Comparison of ENCODE assay signal across 8 mouse cellular contexts in the genomic region with DNA sequence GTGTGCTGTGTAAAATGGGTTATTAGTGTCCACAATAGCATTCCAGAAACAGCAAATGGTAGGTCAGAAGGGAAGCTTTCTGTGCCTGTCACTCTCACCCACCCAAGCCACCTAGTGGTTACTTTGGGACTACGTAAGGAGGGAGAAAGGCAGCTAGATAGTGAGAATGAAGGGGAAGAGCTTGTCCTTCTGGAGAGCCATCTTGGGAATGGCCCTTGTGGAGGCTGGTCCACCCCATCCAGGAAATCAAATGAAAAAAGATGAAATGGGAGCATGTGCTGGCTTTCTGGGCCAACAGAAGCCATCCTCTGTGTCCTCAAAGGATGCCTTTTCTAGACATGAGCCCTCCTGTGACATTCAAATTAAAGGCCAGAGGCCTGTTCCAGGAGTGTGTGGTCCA. TPM values are rescaled to one million over a fixed set of nuclear protein-coding genes. Genes with fewer than 3 reads are reported as not detected.
DNase-seq lines count a peak whose midpoint lies in the region; ATAC-seq and TF ChIP-seq lines count a peak whose summit lies in the region.

No protein-coding gene starts in this region.

- H3K36me3 ChIP-seq in kidney, adult 2 months (ENCODE audit: control insufficient read depth, insufficient read depth, low read length): no peaks in the 10 kb centered on the region
- peaks cover 26% of the 10 kb centered on the region for H3K36me3 ChIP-seq in heart, embryonic 13.5 days
- peaks cover 12% of the 10 kb centered on the region; the same call in 1 of the 2 replicates for H3K36me3 ChIP-seq in liver, embryonic 11.5 days (ENCODE audit: control insufficient read depth, insufficient read depth, low read length)
- H3K36me3 ChIP-seq in neural tube, embryonic 12.5 days: peaks cover 15% of the 10 kb centered on the region

- peaks cover 15% of the 10 kb centered on the region; the same call in 1 of the 2 replicates for H3K4me1 ChIP-seq in kidney, adult 2 months (ENCODE audit: control insufficient read depth, insufficient read depth, low read length)
- H3K4me1 ChIP-seq in brown adipose tissue, adult 24 weeks (ENCODE audit: control insufficient read depth, insufficient read depth, insufficient read length, low read length): peaks cover 8% of the 10 kb centered on the region
- peaks cover 36% of the 10 kb centered on the region for H3K4me1 ChIP-seq in heart, embryonic 13.5 days
- H3K4me1 ChIP-seq in liver, embryonic 11.5 days (replicated peaks; ENCODE audit: control insufficient read depth, insufficient read depth, low read length): peaks cover 10% of the 10 kb centered on the region
- peaks cover 11% of the 10 kb centered on the region; the same call in 1 of the 2 replicates for H3K4me1 ChIP-seq in neural tube, embryonic 12.5 days

- H3K27ac ChIP-seq in kidney, adult 2 months (ENCODE audit: insufficient read depth, low read depth, low read length): peak overlapping the region; percentile 92
- H3K27ac ChIP-seq in brown adipose tissue, adult 24 weeks (replicated peaks; ENCODE audit: low read depth, low read length): peak overlapping the region; percentile 90
- H3K27ac ChIP-seq in heart, embryonic 13.5 days (replicated peaks): peak overlapping the region; percentile 98
- peak overlapping the region; percentile 98 for H3K27ac ChIP-seq in liver, embryonic 11.5 days (ENCODE audit: low read depth, low read length)
- H3K27ac ChIP-seq in neural tube, embryonic 12.5 days: peak overlapping the region; percentile 75; the same call in 1 of the 2 replicates

- H3K9ac ChIP-seq in heart, embryonic 13.5 days: peak overlapping the region; percentile 92
- H3K9ac ChIP-seq in liver, embryonic 11.5 days (ENCODE audit: low read depth, low read length): peak overlapping the region; percentile 94
- H3K9ac ChIP-seq in neural tube, embryonic 12.5 days: peak overlapping the region; percentile 76; the same call in 1 of the 2 replicates

- peak; percentile 50 for DNase-seq in kidney, adult 2 months
- no peak for DNase-seq in kidney, adult 18-20 months
- no peak for DNase-seq in liver, embryonic 11.5 days (ENCODE audit: low spot score)
- no peak for DNase-seq in gastrocnemius, postnatal 25 days
- no peak for DNase-seq in ovary, postnatal 36 days (ENCODE audit: low spot score)

- no peak overlapping the region for H3K4me3 ChIP-seq in kidney, adult 2 months (ENCODE audit: insufficient read depth, low read depth, low read length)
- H3K4me3 ChIP-seq in brown adipose tissue, adult 24 weeks (ENCODE audit: insufficient read depth, low read depth, low read length): peak overlapping the region; percentile 75; the same call in 1 of the 2 replicates
- peak overlapping the region; percentile 72 for H3K4me3 ChIP-seq in heart, embryonic 13.5 days
- H3K4me3 ChIP-seq in liver, embryonic 11.5 days (ENCODE audit: low read depth, low read length): peak overlapping the region; percentile 85
- H3K4me3 ChIP-seq in neural tube, embryonic 12.5 days: peak overlapping the region; percentile 67

- H3K9me3 ChIP-seq in heart, embryonic 13.5 days: no peaks in the 10 kb centered on the region
- no peaks in the 10 kb centered on the region for H3K9me3 ChIP-seq in liver, embryonic 11.5 days (ENCODE audit: control insufficient read depth, low read length)
- no peaks in the 10 kb centered on the region for H3K9me3 ChIP-seq in neural tube, embryonic 12.5 days

- TF ChIP-seq CTCF in kidney, adult 2 months (conservative IDR thresholded peaks at IDR 0.05; ENCODE audit: insufficient read depth, insufficient read length, low read depth, low read length): peak; percentile 64

- TF ChIP-seq POLR2A in kidney, adult 2 months (IDR thresholded peaks at IDR 0.05; ENCODE audit: low read depth, low read length): no peak

- peak overlapping the region; percentile 97 for H3K4me2 ChIP-seq in heart, embryonic 13.5 days
- peak overlapping the region; percentile 97 for H3K4me2 ChIP-seq in liver, embryonic 11.5 days
- H3K4me2 ChIP-seq in neural tube, embryonic 12.5 days (replicated peaks): peak overlapping the region; percentile 70

- H3K27me3 ChIP-seq in kidney, adult 2 months (replicated peaks; ENCODE audit: control insufficient read depth, insufficient read depth, low read length): no peaks in the 10 kb centered on the region
- no peaks in the 10 kb centered on the region for H3K27me3 ChIP-seq in heart, embryonic 13.5 days (replicated peaks)
- H3K27me3 ChIP-seq in liver, embryonic 11.5 days (replicated peaks; ENCODE audit: control insufficient read depth, insufficient read depth, low read length): no peaks in the 10 kb centered on the region
- no peaks in the 10 kb centered on the region for H3K27me3 ChIP-seq in neural tube, embryonic 12.5 days (replicated peaks)

- no peak for ATAC-seq in heart, embryonic 13.5 days (ENCODE audit: extremely low read depth, insufficient number of reproducible peaks, low FRiP score, low TSS enrichment)
- ATAC-seq in liver, embryonic 11.5 days (replicated peaks; ENCODE audit: low FRiP score): peak; percentile 30; the same call in 1 of the 2 replicates
- peak; percentile 19; the same call in 1 of the 2 replicates for ATAC-seq in neural tube, embryonic 12.5 days (ENCODE audit: low FRiP score, low read depth)

- 5% methylated on average over 1 of the region's 1 CpGs for WGBS in kidney, adult 2 months
- WGBS in heart, embryonic 13.5 days: 10% methylated on average over 1 of the region's 1 CpGs
- WGBS in liver, embryonic 11.5 days: 48% methylated on average over 1 of the region's 1 CpGs
- 42% methylated on average over 1 of the region's 1 CpGs for WGBS in neural tube, embryonic 12.5 days

RNA-seq across cellular contexts. Expression of gene Sumo3, which starts 0.5 kb away (rescaled TPM):
- polyA plus RNA-seq in kidney, adult 2 months (2012; rRNA removed): 241 and 269 TPM in 2 replicates
- 58.1 and 84.9 TPM in 2 replicates for polyA plus RNA-seq in brown adipose tissue, adult 24 weeks (2012; ENCODE audit: insufficient read depth, insufficient read length, missing spikeins)
- polyA plus RNA-seq in heart, embryonic 13.5 days (2015; fragmentation: Nextera tagmentation; extraction: Ambion mirVana): 171 and 186 TPM in 2 replicates
- 249 and 271 TPM in 2 replicates for polyA plus RNA-seq in liver, embryonic 11.5 days (2014; fragmentation: Nextera tagmentation; extraction: Ambion mirVana)
- 288 and 299 TPM in 2 replicates for polyA plus RNA-seq in neural tube, embryonic 12.5 days (2016; fragmentation: Nextera tagmentation; extraction: Ambion mirVana)
- 10 to 100 TPM; 32.8 to 36.7 TPM for total RNA-seq in gastrocnemius, postnatal 25 days (2021)

RNA-seq across cellular contexts. Expression of gene Gm49325, which starts 0.6 kb away (rescaled TPM):
- not detected in 2 replicates for polyA plus RNA-seq in kidney, adult 2 months (2012; rRNA removed)
- polyA plus RNA-seq in brown adipose tissue, adult 24 weeks (2012; ENCODE audit: insufficient read depth, insufficient read length, missing spikeins): 16.0 and 45.5 TPM in 2 replicates
- 2.8 TPM in 1 of 2 replicates, not detected in the other for polyA plus RNA-seq in heart, embryonic 13.5 days (2015; fragmentation: Nextera tagmentation; extraction: Ambion mirVana)
- polyA plus RNA-seq in liver, embryonic 11.5 days (2014; fragmentation: Nextera tagmentation; extraction: Ambion mirVana): 1.8 and 4.5 TPM in 2 replicates
- 7.6 and 11.0 TPM in 2 replicates for polyA plus RNA-seq in neural tube, embryonic 12.5 days (2016; fragmentation: Nextera tagmentation; extraction: Ambion mirVana)
- total RNA-seq in gastrocnemius, postnatal 25 days (2021): 1 to 10 TPM; 6.5 to 7.4 TPM

RNA-seq across cellular contexts. Expression of gene Ube2g2, which starts 16.7 kb away (rescaled TPM):
- 29.9 and 33.8 TPM in 2 replicates for polyA plus RNA-seq in kidney, adult 2 months (2012; rRNA removed)
- 23.3 and 26.1 TPM in 2 replicates for polyA plus RNA-seq in brown adipose tissue, adult 24 weeks (2012; ENCODE audit: insufficient read depth, insufficient read length, missing spikeins)
- polyA plus RNA-seq in heart, embryonic 13.5 days (2015; fragmentation: Nextera tagmentation; extraction: Ambion mirVana): 78.6 and 81.9 TPM in 2 replicates
- polyA plus RNA-seq in liver, embryonic 11.5 days (2014; fragmentation: Nextera tagmentation; extraction: Ambion mirVana): 62.1 and 67.9 TPM in 2 replicates
- polyA plus RNA-seq in neural tube, embryonic 12.5 days (2016; fragmentation: Nextera tagmentation; extraction: Ambion mirVana): 90.9 and 93.7 TPM in 2 replicates
- total RNA-seq in gastrocnemius, postnatal 25 days (2021): 10 to 100 TPM; 81.7 to 84.9 TPM

RNA-seq across cellular contexts. Expression of gene Pttg1ip, which starts 23.8 kb away (rescaled TPM):
- polyA plus RNA-seq in kidney, adult 2 months (2012; rRNA removed): 321 and 342 TPM in 2 replicates
- 88.8 and 92.4 TPM in 2 replicates for polyA plus RNA-seq in brown adipose tissue, adult 24 weeks (2012; ENCODE audit: insufficient read depth, insufficient read length, missing spikeins)
- 103 and 110 TPM in 2 replicates for polyA plus RNA-seq in heart, embryonic 13.5 days (2015; fragmentation: Nextera tagmentation; extraction: Ambion mirVana)
- 94.0 and 99.7 TPM in 2 replicates for polyA plus RNA-seq in liver, embryonic 11.5 days (2014; fragmentation: Nextera tagmentation; extraction: Ambion mirVana)
- polyA plus RNA-seq in neural tube, embryonic 12.5 days (2016; fragmentation: Nextera tagmentation; extraction: Ambion mirVana): 67.8 and 71.1 TPM in 2 replicates
- total RNA-seq in gastrocnemius, postnatal 25 days (2021): 10 to 100 TPM; 26.1 to 29.1 TPM
